Mouse (Mus musculus): ENCODE data around the gene Dtnb.

- TF ChIP-seq POLR2A (IDR thresholded peaks at IDR 0.05; ENCODE audit: low read depth, low read length) (no peak), CTCF (IDR thresholded peaks at IDR 0.05; ENCODE audit: extremely low read depth, insufficient read length, insufficient replicate concordance, low read depth, low read length) (no peak)
These were observed 130.7 kb downstream of the Dtnb start for GRCm38 (mm10) chr12:3702903-3703302.
